Mouse (Mus musculus) lung, postnatal 14 days (tissue): ENCODE results near the gene Hist1h2be.
"Not testable (repeated sequence)": the region's sequence is repeated elsewhere in the genome, so short reads cannot be mapped to it uniquely, and the experiment has no call there.

Experiments
- DNase-seq: peaks from one replicate; pipeline ENCODE4 v3.0.0; 2021

Gene Hist1h2be

DNA sequence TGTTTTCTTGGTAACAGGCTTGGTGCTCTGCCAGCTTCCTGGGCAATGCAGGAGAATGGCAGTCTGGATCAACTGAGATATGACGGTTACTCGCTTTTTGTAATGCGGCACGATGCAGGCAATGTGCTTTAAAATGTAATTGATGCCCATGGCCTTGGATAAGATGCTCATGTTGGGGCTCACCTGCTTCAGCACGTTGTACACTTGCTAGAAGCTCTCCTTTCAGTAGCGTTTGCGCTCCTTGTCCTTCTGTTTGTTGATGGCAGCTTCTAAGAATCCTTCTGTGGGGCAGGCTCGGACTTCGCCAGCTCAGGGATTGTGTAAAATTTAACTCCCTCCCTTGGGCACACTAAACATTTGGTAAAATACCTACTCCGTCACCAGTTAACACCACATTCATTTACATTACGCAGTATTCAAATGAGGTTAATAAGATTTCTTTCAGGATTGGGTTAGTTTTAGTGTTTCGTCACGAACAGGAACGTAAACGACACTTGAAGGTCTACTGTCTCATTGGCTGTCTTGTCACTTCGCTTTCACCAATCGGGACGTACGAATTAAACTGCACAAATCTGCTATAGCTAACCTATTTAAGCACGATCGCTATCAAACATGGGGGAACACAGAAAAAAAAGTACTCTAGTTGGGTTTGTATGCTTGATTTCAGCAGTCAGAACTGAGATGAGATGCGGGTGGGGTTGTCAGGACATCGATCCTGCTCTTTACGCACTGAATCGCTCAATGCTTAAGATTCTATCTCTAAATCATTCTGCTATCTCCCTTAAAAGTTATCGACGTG lies at the start of gene Hist1h2be:
Hist1h2be (minus strand) TSS at position 392 of the 799 bp plus-strand sequence.
- DNase-seq: peak; percentile 69

DNA sequence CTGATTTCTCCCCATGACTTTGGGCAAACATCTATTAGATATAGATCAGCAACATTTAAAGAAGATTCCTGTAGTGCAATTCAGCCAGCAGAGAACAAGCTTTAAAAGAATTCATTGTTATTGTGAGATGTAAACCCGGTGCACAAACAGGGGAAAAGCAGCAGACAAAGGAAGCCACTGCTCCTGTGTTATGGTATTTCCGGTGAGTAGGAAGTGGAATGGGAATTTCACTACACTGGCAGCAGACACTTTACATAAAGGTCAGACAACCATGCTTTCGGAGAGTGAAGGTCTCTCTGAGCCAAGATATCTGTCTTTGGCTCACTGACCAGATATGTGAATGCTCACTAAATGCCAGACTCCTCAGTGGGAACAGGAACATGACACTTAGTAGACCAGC lies 41.6 kb upstream of the Hist1h2be start:
- DNase-seq: no peak

DNA sequence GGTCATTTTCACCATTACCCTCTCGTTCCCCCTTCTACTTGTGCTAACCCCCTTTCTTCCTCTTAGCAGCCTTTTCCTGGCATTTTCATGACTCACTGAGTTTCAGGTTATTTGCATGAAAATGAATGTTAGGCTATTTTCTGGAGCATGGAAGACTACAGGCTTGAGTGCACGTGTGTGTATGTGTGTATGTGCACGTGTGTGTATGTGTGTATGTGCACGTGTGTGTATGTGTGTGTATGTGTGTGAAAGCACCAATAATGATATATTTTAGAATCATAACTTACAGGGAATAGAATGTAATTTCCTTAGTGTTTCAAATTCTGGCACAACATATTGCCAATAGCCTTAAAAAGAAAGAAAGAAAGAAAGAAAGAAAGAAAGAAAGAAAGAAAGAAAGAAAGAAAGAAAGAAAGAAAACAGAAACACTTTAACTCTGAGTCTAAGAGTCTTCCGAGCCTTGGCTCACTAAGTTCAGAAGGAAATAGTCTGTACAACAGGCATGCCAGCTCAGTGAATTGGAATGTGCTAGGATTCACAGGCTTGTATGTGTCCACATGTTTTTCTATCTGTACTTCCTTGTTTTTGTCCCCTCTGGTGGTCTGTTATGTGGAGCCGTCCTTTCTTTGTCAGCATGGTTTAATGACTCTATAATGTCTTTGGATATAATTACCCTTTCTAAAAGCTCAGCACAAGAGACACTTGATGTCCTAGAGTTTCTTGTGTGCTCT lies 38.9 kb upstream of the Hist1h2be start:
- no peak for DNase-seq

DNA sequence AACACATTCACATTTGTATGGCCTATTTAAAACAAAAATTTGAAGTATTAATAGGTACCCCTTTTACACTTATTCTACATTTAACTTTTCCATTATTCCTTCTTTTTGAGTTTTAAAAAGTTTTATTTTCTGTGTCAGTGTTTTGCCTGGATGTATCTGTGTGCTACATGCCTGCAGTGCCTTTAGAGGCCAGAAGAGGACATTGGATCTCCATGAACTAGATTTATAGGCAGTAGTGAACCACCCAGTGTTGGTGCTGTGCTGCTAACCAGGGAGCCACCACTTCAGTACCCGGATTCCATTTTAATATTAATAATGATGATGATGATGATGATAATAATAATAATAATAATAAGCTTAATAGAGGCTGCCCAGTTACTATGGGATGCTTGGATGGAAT lies 9.7 kb upstream of the Hist1h2be start:
- peak; percentile 8 for DNase-seq

DNA sequence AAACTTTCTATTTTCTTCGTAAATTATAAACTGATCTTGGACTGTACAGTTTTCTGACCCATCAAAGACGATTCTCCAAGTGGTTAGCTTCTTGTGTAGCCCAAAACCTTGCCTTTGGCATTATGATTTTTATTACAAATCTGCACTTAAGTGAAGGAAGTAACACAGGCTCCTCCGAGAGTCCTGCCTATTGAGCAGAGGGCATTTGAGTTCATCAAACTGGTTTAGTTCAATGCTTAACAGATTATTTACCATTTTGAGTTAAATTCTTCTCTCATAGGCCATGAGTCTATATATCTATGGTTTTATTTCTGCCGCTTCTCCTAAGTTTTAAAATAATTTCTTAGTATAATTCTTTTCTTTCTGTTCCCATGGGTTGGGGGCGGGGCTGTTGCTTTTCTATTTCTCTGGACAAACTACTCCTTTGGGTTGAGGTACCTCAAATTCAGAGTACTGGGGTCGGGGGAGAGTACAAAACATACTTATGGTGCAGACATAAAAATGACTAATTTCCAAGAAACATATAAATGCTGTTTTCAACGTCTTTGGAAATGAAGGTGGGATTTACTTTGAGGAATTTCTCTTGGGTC lies 2.0 kb upstream of the Hist1h2be start:
- DNase-seq: peak; percentile 11

DNA sequence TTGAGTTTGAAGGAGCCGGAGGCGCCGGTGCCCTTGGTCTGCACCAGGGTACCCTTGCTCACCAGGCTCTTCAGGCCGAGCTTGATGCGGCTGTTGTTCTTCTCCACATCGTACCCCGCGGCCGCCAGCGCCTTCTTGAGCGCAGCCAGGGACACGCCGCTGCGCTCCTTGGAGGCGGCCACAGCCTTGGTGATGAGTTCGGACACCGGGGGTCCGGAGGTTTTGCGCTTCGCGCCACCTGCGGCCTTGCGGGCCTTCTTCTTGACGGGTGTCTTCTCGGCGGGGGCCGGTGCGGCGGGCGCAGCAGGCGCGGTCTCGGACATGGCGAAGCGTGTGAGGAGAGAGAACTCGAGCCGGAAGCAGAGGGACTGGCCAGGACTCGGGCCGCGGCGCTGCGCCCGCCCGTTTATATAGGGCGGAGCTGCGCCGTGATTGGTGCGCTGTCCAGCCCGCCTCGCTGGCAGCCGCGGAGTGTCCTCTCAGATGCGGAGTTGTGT lies 1.3 kb upstream of the Hist1h2be start, which contains the start of gene Hist1h1e:
Hist1h1e (minus strand) TSS at position 384 of the 497 bp plus-strand sequence.
- DNase-seq: peak; percentile 92

DNA sequence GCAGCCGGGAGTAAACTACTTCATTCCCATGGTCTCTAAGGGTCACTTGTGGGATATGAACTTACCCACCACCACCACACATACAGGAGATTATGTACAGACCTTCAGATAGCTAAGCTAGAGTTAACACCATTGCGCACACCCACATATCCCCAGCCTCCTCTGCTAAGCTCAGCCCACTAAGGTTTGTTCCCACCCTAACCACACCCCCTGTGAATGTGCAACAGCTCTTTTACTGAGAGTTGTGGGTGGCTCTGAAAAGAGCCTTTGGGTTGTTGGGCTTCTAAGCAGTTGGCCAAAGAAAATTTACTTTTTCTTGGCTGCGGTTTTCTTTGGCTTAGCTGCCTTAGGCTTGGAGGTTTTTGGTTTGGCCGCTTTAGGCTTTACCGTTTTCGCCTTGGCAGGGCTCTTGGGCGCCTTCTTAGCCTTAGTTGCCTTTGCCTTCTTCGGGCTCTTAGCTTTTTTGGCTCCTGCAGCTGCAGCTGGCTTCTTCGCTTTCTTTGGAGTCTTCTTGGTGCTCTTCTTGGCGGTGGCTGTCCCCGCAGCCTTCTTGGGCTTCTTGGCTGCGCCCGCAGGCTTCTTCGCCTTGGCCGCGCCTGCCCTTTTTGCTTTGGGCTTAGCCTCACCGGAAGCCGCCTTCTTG lies 729 bp upstream of the Hist1h2be start:
- DNase-seq: peak; percentile 69

DNA sequence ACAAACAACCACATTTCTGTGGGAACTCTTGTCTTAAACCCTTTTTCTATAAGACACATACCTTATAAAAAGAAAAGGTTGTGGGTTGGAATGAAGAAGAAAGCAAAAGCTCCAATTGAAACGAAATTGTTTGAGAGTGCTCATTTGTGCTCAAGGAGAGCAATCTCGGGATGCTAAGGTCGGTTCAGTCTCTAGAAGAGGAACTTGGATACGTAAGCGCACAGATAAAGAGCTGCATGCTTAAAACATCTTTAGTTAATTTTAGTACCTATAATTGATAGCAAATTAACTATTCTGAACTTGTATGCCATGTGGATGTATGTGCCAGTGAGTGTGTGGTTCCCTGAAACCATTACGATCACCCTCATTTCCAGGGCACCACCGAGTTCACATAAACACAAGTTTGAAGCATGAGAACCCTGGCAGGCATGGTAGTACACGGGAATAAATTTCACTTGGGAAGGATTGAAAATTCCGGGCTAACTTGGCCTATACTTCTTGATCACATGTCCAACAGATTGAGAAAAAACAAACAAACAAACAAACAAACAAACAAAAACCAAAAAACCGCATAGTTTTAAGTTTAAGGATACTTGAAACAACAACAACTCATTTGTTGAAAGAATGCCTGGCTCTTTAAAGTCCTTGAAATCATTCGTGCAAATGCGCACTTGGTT lies 730 bp downstream of the Hist1h2be start:
- DNase-seq: no peak

DNA sequence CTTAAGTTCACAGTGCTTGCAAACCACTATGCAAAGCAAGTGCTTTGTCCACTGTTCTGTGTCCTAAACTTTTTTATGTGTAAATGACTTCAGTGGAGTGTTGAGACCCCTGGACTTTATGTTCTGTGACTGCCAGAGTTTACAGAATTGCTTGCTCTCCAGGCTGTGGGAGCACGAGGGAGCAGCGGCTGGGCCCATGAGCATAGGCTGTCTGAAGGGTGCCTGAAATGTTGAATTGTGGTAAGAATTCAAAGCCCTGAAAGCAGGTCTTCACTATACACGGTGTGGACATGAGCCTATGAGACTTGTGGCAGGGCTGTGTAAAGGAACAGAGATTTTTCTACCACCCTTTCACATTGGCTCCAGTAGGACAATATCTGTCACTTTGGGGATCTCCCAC lies 9.3 kb downstream of the Hist1h2be start:
- no peak for DNase-seq

DNA sequence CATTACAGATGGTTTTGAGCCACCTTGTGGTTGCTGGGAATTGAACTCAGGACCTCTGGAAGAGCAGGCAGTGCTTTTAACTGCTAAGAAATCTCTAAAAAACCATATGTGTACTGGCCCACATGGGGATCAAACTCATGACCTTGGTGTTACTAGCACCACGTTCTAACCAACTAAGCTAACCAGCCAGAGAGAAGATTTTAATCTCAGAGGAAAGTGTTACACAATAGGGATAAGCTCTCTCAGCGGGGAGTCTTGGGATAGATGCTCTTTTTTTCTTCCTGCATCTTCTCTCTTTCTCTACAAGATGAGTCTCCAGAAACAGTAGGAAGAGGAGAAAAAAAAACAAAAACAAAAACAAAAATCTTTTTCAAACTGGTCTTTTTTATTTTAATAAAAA lies 10.5 kb downstream of the Hist1h2be start:
- no peak for DNase-seq

DNA sequence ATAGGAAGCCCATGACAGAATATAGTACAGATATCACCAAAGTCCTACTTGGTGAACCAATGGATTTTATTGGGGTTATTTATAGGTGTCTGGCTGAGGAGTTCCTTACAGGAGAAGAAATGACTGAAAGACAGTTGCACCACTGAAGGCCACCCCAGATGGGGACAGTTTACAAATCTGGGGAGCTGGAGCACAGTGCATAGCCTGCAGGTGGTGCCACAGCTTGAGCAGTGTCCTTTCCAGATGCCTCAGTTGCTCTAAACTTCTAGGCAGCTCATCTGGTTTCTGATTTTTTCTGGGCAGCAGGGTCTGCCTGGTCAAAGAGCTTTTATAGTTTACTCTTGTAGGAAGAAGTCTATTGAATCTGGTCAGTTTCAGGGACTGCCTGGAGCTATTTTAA lies 11.1 kb downstream of the Hist1h2be start:
- no peak for DNase-seq

DNA sequence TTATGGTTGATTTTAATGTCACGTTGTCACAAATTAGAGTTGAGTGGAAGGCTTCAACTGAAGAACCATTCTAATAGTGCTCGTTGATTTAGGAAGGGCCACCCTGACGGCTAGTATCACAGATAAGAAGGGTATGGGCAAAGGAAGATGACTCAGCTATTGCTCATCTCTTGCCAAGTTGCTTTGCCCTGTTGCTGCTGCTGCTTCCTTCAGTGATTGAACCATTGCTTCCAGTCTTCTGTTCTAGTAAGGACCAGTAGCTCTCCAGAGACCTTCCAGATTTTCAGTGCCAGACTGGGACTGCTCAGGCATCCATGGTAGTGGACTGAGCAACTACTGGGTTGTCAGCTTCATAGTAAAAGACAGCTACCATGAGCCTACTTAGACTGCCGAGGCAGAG lies 11.7 kb downstream of the Hist1h2be start:
- no peak for DNase-seq

DNA sequence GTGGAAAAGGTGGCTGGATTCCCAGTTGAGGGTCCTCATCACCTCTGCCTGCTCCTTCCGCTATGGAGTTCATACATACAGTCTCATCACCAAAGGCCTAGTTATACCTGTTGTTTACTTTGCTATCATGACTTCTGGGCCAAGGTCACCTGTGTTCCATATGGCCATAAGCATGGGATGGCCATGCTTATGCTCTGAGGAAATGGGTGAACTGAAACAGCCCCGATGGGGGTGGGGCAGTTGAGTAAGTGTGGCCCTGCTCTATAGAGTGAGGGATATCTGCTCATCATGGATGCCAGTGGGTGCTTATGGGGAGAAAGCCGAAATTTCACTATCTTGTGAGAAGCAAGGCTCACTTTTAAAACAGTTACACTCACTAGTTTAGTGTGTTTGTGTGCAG lies 15.9 kb downstream of the Hist1h2be start:
- DNase-seq: no peak

DNA sequence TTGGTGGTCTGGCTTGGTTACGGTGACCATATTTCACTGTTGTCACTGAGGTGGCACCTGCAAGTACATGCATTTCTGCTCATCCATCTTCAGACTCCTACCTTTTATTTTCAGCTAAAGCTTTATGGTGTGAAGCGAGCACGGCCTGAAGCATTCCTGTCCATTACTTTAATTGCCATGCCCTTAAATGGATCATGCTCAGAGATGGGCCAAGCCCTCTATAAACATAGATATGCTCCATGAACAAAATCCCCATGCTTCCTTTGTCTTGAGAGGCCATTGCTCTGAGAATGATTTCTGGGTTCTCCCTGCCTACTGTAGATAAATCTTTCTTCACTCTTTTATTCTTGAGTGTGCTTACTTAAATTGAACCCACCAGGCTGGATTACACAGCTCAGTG lies 16.5 kb downstream of the Hist1h2be start:
- no peak for DNase-seq

DNA sequence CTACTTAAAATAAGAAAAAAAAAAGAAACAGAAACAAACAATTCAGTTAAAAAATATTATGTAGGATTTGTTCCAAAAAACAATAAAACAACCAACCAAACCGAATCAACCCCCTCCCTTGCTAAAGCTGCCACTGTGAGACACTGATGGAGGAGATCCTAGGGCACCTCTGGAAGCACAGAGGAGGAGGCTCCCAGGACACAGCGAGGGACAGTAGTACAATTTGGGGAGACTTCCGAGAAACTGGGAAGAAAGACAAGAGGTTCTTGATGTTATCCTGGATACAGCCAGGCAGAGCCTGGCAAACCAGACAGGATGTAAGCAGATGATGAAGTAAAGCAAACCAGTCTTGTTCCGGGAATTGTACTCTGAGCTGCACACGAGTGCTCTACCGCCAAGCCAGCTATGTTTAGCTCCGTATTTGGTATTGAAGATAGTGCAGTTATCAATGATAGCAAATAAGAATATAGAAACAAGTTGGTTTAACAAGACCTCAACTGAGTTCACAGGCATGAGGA lies 17.7 kb downstream of the Hist1h2be start:
- no peak for DNase-seq

DNA sequence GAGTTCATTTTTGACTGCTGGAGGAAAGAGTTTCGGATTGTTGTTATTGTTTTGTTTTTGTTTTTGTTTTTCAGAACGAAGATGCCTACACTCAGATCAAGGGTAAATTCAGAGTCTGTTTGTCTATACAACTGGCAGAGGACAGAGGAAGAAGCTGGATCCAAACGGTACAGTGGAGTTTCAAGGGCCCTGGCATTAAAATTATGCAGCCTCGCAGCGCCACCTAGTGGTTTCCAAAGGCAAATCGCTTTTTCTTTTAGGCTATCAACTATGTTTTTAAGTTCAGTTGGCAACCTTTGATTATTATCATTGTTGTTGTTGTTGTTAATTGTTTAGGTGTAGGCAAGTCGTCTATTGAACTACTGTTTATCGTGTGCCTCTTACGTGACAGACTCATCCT lies 23.0 kb downstream of the Hist1h2be start:
- DNase-seq: peak; percentile 89

DNA sequence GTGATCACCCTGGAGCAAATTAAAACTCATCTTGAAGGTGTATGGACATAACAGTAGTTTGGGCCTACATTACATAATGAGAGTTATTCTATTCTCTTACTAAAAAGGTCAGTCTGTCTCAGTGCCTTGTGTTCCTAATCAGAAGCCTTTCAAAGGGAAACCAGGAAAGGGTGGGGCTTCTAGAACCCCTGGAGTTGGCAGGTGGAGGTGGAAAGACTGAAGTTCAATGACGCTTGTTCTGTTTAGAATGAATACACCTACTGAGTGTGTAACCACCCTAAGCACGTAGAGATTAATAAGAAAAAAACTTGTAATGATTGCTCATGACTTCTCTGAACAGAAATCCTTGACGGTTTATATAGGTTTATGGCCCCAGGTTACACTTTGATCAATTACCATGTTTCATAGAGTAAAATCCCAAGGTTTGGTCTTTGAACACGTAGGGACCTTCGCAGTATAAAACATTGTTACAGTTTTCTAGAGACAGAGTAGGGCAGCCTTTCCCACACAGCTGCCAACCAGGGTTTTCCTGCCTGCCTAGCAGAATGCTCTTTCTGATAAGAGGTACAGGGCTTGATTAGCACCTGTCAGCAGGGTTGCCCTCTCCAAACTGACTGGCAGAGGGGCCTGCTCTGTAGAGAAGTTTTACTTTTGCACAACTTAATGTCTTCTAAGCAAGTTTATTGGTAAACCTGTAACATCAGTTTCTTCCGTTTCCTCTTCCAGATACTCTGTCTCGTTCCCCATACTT lies 25.1 kb downstream of the Hist1h2be start:
- no peak for DNase-seq

DNA sequence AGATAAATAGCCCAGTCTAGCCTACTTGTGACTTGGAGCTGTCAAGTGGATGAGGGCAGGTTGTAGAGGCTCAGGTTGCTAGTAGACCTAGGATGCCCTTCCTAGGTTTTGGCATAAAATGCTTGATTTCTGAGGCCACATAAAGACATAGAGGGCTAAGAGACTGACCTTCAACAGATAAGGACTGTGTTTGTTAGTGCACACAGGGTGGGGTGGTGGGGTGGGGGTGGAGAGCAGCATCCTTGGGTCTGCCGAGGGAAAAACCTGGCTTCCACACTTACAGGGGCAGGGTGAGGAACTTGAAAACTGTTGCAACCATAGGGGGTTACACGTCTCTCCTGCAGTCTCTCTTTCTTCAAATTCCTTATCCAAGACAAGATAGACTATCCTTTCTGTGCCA lies 25.7 kb downstream of the Hist1h2be start:
- DNase-seq: no peak

DNA sequence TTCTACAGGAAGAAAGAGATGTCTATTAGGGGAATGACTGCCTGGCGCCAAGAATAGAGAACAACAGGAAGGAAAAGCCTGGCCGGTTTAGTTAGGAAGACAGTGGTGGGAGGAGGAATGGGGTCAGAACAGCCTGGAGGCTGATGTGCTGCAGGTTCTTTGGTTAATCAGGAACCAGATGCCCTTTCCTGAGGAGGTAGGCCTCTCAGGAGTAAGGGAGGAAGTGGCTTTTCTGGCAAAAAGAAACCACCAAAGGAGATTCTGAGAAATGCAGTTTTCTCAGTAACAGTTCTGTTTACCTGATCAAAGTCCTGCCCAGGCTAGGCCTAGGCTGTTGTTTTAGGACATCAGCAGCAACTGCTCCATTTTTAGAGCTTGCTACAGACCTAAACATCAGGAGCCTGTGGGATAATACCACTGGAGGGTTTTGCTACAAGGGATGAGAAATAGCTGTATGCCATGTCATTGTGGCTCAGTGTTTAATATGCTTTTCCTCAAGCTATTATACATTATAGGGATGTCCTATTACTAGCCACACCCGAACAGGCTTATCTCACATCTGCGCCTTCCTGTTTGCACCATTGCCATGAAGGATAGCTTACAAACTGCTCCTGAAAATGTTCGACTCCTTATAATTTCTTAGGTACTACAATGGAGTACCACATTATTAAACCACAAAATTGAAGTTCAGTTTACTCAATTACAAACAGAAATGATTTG lies 27.7 kb downstream of the Hist1h2be start:
- no peak for DNase-seq

DNA sequence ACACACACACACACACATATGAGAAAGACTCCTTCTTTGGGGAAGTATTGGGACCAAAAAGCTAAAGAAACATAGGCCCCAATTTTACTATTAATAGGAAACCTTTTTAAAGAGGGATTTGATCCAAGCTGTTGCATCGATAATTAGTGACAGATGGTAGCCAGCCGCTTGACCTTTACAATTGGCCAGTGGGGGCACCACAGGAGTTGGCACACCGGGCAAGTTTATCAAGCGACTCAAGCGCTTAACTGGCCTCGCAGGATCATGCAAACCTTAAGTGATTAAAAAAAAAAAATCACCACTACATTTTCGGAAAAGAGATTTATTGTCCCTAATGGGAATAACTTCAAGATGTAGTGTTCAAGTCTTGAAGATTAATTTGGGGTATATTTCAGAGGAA lies 28.3 kb downstream of the Hist1h2be start:
- DNase-seq: no peak

DNA sequence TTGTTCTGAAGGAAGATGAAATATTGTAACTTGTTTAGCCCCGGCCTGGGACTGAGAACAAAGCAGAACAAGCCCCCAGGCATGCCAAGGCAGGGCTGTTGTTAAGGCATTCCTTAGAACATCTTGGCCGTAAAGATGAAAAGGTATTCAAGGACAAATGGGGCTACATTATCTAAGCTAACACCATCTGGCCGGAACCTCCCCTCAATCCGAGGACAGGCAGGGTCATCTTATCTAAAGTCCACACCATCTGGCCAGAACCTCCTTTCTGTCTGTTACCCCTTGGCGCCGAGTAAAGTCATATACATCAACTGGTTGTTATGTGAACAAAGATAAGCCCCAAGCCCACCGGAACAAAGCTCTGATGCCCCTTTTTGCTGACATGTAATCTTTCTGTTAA lies 29.0 kb downstream of the Hist1h2be start:
- not testable (repeated sequence) for DNase-seq
